Mouse (Mus musculus) c-Kit-positive CD71-positive TER-119-negative erythroid progenitor cells, embryonic 14.5 days (primary cell): ENCODE data around the gene Vmn2r89.
"Not testable (repeated sequence)": the region's sequence is repeated elsewhere in the genome, so short reads cannot be mapped to it uniquely, and the experiment has no call there.

Experiments
- DNase-seq: peaks from one replicate; pipeline ENCODE4 v3.0.0-alpha.2; 2013; ENCODE audit warnings: low read depth

Vmn2r89 gene

GRCm38 (mm10) chr14:51451557-51451956 lies at the start of gene Vmn2r89:
Gene Vmn2r89 (plus strand): TSS chr14:51451857.
- DNase-seq, result not testable (repeated sequence)

GRCm38 (mm10) chr14:51410520-51410919 lies 41.1 kb upstream of the Vmn2r89 start, which contains the start of gene Vmn2r88:
Gene Vmn2r88 (plus strand): TSS chr14:51410820.
- DNase-seq, result no peak

- no peak for DNase-seq
Observed at GRCm38 (mm10) chr14:51423885-51424284, 27.8 kb upstream of the Vmn2r89 start.

DNA sequence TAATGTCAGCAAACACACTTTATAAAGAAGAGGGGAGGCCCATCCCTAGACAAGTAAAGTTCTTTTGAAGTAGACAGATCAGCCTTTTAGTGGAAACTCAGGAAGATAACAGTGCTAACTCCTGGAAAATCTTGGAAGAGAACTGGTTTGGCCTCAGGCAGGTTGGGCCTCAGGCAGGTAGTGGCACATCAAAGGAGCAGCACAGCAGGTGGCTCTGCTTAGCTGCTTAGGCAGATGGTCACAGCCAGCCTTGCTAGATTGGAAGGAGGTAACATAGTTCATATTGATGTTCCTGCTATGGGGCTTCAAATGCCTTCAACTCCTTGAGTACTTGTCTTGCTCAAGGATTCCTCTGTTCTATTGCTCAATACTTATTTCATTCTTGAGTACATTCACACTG lies 21.5 kb upstream of the Vmn2r89 start:
- DNase-seq, result not testable (repeated sequence)

DNA sequence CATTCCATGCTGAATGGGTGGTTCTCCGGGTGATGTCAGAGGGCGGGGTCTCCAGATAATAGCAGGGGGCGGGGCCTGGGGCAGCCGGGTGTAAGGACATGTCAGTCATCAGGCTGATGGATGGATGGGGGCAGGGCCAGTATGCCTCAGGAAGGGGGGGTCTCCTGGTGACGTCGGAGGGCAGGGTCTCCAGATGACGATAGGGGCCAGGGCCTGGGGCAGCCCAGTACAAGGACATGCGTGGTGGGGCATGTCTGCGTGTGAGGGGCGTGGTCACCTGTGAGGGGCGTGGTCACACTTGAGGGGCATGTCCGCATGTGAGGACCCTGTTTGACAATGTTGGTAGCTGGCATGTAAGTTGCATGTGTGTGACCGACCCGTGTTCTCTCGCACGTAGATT lies 17.1 kb upstream of the Vmn2r89 start:
- no peak for DNase-seq

DNA sequence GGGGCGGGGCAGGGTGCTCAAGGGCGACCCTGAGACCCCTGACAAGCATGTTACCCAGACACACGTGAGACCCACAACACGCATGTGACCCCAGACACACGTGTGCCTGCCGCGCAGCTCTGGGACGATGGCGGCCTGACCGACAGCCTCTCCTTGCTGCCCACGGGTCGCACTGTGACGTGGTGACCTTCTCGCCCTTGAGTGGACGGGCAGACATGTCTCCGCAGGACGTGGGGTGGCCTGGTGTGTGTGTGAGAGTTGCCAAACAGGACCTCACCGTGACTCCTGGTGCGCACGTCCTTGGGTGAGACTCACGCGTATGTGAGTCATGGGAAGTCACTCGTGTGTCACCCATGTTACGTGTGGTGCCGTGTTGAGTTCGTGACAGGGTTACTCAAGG lies 16.6 kb upstream of the Vmn2r89 start:
- DNase-seq, result no peak

GRCm38 (mm10) chr14:51438955-51439354 lies 12.7 kb upstream of the Vmn2r89 start:
- no peak for DNase-seq

DNA sequence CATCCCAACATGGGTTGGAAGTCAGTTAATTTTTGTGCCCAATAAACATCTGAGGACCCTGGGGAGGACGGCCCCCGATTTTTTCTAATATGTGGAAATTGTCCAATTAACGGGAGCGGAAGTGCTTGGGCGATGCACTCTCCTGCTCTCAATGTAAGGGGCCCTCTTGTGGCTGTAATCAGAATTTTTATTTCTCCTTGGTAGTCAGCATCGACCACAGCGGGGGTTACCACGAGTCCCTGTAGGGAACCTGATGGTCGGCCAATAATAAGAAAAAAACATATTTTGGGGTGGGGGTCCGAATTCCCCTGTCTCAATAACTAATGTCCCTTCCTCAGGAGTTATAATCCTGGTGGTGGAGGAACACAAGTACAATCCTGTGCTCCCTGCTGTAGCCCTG lies 28.6 kb downstream of the Vmn2r89 start:
- not testable (repeated sequence) for DNase-seq

- not testable (repeated sequence) for DNase-seq
Observed at GRCm38 (mm10) chr14:51481332-51482015, 29.8 kb downstream of the Vmn2r89 start.

DNA sequence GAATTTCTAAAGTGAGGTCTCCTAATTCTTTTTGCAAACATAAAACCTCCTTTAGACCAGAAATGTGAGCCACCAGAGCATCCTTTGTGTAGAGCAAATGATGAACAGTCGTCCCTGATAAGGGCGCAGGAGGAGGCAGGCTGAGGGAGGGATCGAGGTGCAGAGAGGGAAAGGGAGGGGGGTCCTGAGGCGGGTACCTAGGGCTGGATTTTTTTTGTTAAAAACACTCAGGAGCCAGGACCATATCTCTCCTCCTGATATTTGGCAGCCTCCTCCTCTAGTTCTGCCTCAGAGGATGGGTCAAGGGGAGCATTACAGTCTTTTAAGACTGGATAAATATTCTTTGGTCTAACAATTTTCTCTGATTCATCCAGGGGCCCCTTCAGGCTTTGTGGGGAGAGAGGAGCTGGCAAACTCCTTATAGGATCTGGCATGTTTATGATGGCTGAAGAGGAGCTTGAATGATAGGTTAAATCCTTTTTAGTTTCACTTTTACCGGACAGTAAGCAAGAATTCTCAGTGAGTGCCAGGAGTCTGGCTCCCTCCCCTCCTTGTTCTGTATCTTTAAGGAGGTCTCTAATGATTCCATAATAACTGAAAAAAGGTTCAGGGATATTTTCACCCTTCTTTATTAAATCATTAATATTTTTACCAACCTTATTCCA lies 30.5 kb downstream of the Vmn2r89 start:
- DNase-seq, result no peak

GRCm38 (mm10) chr14:51482971-51483381 lies 31.3 kb downstream of the Vmn2r89 start:
- DNase-seq, result not testable (repeated sequence)

DNA sequence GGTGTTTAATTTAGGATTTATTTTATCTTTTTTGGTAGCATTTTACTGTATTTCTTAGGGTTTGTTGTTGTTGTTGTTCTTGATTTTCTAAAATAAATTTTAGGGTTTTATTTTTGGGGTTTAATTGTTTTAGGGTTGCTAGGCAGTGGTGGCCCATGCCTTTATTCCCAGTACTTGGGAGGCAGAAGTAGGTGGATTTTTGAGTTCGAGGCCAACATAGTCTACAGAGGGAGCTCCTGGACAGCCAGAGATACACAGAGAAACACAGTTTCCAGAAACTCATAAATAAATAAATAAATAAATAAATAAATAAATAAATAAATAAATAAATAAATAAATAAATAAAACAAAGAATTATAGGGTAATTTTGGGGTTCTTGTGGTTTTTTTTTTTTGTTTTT lies 32.0 kb downstream of the Vmn2r89 start:
- no peak for DNase-seq

- no peak for DNase-seq
Observed at GRCm38 (mm10) chr14:51486111-51486510, 34.5 kb downstream of the Vmn2r89 start.

- DNase-seq, result no peak
Observed at GRCm38 (mm10) chr14:51495781-51496180, 44.1 kb downstream of the Vmn2r89 start.

DNA sequence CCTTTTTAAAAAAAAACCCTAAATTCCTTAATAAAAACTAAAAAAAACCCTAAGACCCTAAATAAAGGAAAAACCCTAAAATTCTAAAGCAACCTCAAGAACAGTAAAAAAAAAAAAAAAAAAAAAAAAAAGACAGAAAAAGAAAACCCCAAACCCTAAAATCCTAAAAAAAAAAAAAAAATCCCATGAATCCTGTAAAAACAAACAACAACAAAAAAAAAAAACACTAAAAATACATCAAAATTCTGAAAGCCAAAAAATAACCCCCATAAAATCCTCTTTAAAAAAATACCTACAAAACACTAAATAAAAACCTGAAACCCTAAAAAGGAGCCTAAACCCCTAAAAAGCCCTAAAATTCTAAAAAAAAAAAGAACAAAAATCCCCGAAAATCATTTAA lies 45.3 kb downstream of the Vmn2r89 start:
- DNase-seq, result no peak

DNA sequence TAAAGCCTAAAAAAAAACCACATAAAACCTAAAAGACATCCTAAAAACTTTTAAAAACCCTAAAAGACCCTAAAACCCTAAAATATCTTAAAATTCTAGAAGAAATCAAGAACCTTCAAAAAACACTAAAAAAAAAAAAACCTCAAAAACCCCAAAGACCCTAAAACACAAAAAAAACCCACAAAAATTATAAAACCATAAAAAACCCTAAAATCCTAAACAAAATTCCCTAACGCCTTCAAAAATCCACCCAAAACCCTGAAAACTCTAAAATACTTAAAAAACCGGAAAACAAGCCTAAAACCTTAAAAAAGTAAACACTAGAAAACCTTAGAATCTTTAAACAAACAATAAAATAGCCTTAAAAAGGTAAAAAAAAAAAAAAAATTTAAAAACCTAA lies 46.3 kb downstream of the Vmn2r89 start:
- no peak for DNase-seq

- DNase-seq, result no peak
Observed at GRCm38 (mm10) chr14:51499707-51500275, 48.1 kb downstream of the Vmn2r89 start.

DNA sequence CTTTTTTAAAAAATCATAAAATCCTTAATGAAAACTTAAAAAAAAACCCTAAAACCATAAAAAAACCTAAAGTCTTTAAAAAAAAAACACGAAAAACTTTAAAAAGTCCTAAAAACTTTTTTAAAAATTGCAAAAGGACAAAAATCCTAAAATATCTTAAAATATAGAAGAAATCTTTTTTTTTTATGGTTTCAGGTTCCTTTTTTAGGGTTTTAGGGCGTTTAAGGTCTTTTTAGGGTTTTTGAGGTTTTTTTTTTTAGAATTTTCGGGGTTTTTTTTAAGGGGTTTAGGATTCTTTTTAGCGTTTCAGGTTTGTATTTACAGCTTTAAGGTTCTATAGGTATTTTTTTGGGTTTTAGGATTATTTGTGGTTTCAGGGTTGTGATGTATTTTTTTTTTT lies 48.8 kb downstream of the Vmn2r89 start:
- DNase-seq, result no peak

DNA sequence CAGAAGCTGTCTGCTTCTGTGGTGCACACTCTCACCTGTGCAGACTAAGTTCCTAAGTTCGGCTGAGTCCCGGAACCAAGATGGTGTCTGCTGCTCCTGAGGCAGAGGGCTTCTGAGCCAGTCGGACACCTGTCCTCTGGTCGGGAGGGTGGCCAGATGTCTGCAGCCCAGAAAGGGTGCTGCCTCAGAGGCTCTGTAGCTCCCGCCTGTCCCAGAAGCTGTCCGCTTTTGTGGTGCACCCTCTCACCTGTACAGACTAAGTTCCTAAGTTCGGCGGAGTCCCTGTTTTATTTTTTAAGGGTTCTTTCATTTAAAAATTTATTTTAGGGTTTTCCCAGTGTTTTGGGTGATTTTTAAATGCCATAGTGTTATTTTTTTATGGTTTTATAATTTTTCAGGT lies 55.8 kb downstream of the Vmn2r89 start:
- no peak for DNase-seq
